Mouse (Mus musculus) MEL (cell line): ENCODE results near the gene Gm20388. TPM values are rescaled to one million over a fixed set of nuclear protein-coding genes. Genes with fewer than 3 reads are reported as not detected.
A peak's percentile ranks its signal among the peaks of the same experiment; 100 is the strongest.

Experiments
- DNase-seq: peaks from one replicate; pipeline ENCODE4 v3.0.0; 2011; ENCODE audit warnings: low read depth, low spot score
- H3K27ac ChIP-seq: 2 replicates; pipeline ENCODE4 v1.5.1; 2012; ENCODE audit warnings: low read depth, mild to moderate bottlenecking, control low read depth, low read length, moderate library complexity; ENCODE audit not compliant: control insufficient read depth
- H3K27me3 ChIP-seq, 2 experiments: fragments of 150-350 bp in 1 of 2; sonication (generic) in 1 of 2; 2 replicates each; pipeline ENCODE4 v1.6.1; 2012; ENCODE audit warnings: low read length in 2 of 2, mild to moderate bottlenecking in 2 of 2, improper control_type of control experiment in 1 of 2, moderate library complexity in 1 of 2; ENCODE audit not compliant: insufficient read depth in 2 of 2, control insufficient read depth in 1 of 2
- H3K36me3 ChIP-seq, 2 experiments: 2 replicates each; pipeline ENCODE4 v1.6.1; 2012 to 2014; ENCODE audit warnings: low read length in 2 of 2, improper control_type of control experiment in 1 of 2, inconsistent platforms in 1 of 2, mild to moderate bottlenecking in 1 of 2; ENCODE audit not compliant: insufficient read depth in 2 of 2, control insufficient read depth in 1 of 2
- H3K4me1 ChIP-seq, 2 experiments: fragments of 150-350 bp in 1 of 2; sonication (generic) in 1 of 2; 2 replicates each; pipeline ENCODE4 v1.6.1; 2012; ENCODE audit warnings: low read length in 2 of 2, improper control_type of control experiment in 1 of 2, mild to moderate bottlenecking in 1 of 2; ENCODE audit not compliant: insufficient read depth in 2 of 2, control insufficient read depth in 1 of 2
- H3K4me3 ChIP-seq, 2 experiments: fragments of 150-350 bp in 1 of 2; sonication (generic) in 1 of 2; 2 replicates each; pipeline ENCODE4 v1.5.1; 2012; ENCODE audit warnings: low read depth in 2 of 2, low read length in 2 of 2, mild to moderate bottlenecking in 2 of 2, moderate library complexity in 2 of 2, control low read depth in 1 of 2, improper control_type of control experiment in 1 of 2; ENCODE audit not compliant: control insufficient read depth in 1 of 2, insufficient read depth in 1 of 2
- H3K79me2 ChIP-seq: 2 replicates; pipeline ENCODE4 v1.6.1; 2012; ENCODE audit warnings: mild to moderate bottlenecking, low read length, moderate library complexity; ENCODE audit not compliant: control insufficient read depth, poor library complexity, insufficient read depth
- H3K9ac ChIP-seq: 2 replicates; pipeline ENCODE4 v1.6.1; 2012; ENCODE audit warnings: low read depth, mild to moderate bottlenecking, control low read depth, low read length, moderate library complexity; ENCODE audit not compliant: control insufficient read depth, poor library complexity, severe bottlenecking
- H3K9me3 ChIP-seq: fragments of 150-350 bp; sonication (generic); replicated peaks from 2 replicates; pipeline ENCODE4 v1.6.1; 2012; ENCODE audit warnings: mild to moderate bottlenecking, low read length, improper control_type of control experiment, moderate library complexity; ENCODE audit not compliant: insufficient read depth
- BHLHE40 ChIP-seq: IDR thresholded peaks from 2 replicates; pipeline ENCODE4 v1.6.1; 2012; ENCODE audit warnings: low read depth, mild to moderate bottlenecking, inconsistent platforms, low read length, improper control_type of control experiment, borderline replicate concordance
- CHD1 ChIP-seq: IDR thresholded peaks from 2 replicates; pipeline ENCODE4 v1.6.1; 2012; ENCODE audit warnings: low read depth, mild to moderate bottlenecking, inconsistent platforms, low read length, improper control_type of control experiment
- CHD2 ChIP-seq: IDR thresholded peaks from 2 replicates; pipeline ENCODE4 v1.6.1; 2011; ENCODE audit warnings: low read length, improper control_type of control experiment
- CTCF ChIP-seq, 3 experiments: IDR thresholded peaks in 2 of 3; conservative IDR thresholded peaks in 1 of 3; 2 replicates each; pipeline ENCODE4 v1.5.1; 2011 to 2012; ENCODE audit warnings: low read length in 3 of 3, low read depth in 2 of 3, mild to moderate bottlenecking in 2 of 3, improper control_type of control experiment in 1 of 3, inconsistent platforms in 1 of 3, mixed read lengths in 1 of 3, moderate library complexity in 1 of 3; ENCODE audit not compliant: control insufficient read depth in 1 of 3, insufficient read depth in 1 of 3, poor library complexity in 1 of 3, severe bottlenecking in 1 of 3
- E2F4 ChIP-seq: IDR thresholded peaks from 2 replicates; pipeline ENCODE4 v1.6.1; 2011; ENCODE audit warnings: low read depth, low read length, improper control_type of control experiment, borderline replicate concordance
- ELF1 ChIP-seq: IDR thresholded peaks from 2 replicates; pipeline ENCODE4 v1.6.1; 2014; ENCODE audit warnings: low read depth, mild to moderate bottlenecking, inconsistent platforms, low read length, improper control_type of control experiment, moderate library complexity
- EP300 ChIP-seq, 2 experiments: IDR thresholded peaks; 2 replicates each; pipeline ENCODE4 v1.6.1; 2011; ENCODE audit warnings: improper control_type of control experiment in 2 of 2, low read length in 2 of 2, low read depth in 1 of 2, mild to moderate bottlenecking in 1 of 2
- ETS1 ChIP-seq: IDR thresholded peaks from 2 replicates; pipeline ENCODE4 v1.6.1; 2012; ENCODE audit warnings: low read depth, mild to moderate bottlenecking, inconsistent platforms, low read length, improper control_type of control experiment, moderate library complexity
- GABPA ChIP-seq: IDR thresholded peaks from 2 replicates; pipeline ENCODE4 v1.6.1; 2012; ENCODE audit warnings: low read depth, mild to moderate bottlenecking, inconsistent platforms, low read length, improper control_type of control experiment, moderate library complexity
- GATA1 ChIP-seq: IDR thresholded peaks from 2 replicates; pipeline ENCODE4 v1.6.1; 2011; ENCODE audit warnings: low read depth, low read length, improper control_type of control experiment
- HCFC1 ChIP-seq: IDR thresholded peaks from 2 replicates; pipeline ENCODE4 v1.6.1; 2012; ENCODE audit warnings: low read depth, mild to moderate bottlenecking, inconsistent platforms, low read length, improper control_type of control experiment, moderate library complexity
- JUND ChIP-seq: IDR thresholded peaks from 2 replicates; pipeline ENCODE4 v1.6.1; 2011; ENCODE audit warnings: low read depth, mild to moderate bottlenecking, improper control_type of control experiment, low read length
- KAT2A ChIP-seq: conservative IDR thresholded peaks from 2 replicates; pipeline ENCODE4 v1.6.1; 2012; ENCODE audit warnings: low read depth, low read length, improper control_type of control experiment, inconsistent platforms
- MAFK ChIP-seq: IDR thresholded peaks from 2 replicates; pipeline ENCODE4 v1.6.1; 2011; ENCODE audit warnings: low read depth, mild to moderate bottlenecking, low read length, improper control_type of control experiment, borderline replicate concordance
- MAX ChIP-seq: IDR thresholded peaks from 2 replicates; pipeline ENCODE4 v1.6.1; 2011; ENCODE audit warnings: low read length, improper control_type of control experiment
- MAZ ChIP-seq: IDR thresholded peaks from 2 replicates; pipeline ENCODE4 v1.6.1; 2012; ENCODE audit warnings: low read depth, mild to moderate bottlenecking, inconsistent platforms, low read length, improper control_type of control experiment
- MEF2A ChIP-seq: IDR thresholded peaks from 2 replicates; pipeline ENCODE4 v1.6.1; 2014; ENCODE audit warnings: low read depth, mild to moderate bottlenecking, inconsistent platforms, low read length, improper control_type of control experiment; ENCODE audit not compliant: poor library complexity, insufficient replicate concordance, severe bottlenecking; ENCODE audit errors: extremely low read depth
- MXI1 ChIP-seq: IDR thresholded peaks from 2 replicates; pipeline ENCODE4 v1.6.1; 2011; ENCODE audit warnings: mild to moderate bottlenecking, low read depth, low read length, improper control_type of control experiment
- MYB ChIP-seq: IDR thresholded peaks from 2 replicates; pipeline ENCODE4 v1.6.1; 2011; ENCODE audit warnings: mild to moderate bottlenecking, low read depth, low read length, improper control_type of control experiment
- MYC ChIP-seq: IDR thresholded peaks from 2 replicates; pipeline ENCODE4 v1.6.1; 2011; ENCODE audit warnings: low read depth, mild to moderate bottlenecking, low read length, improper control_type of control experiment, moderate library complexity
- NELFE ChIP-seq: IDR thresholded peaks from 2 replicates; pipeline ENCODE4 v1.6.1; 2011; ENCODE audit warnings: low read depth, low read length, improper control_type of control experiment
- NRF1 ChIP-seq: IDR thresholded peaks from 2 replicates; pipeline ENCODE4 v1.6.1; 2014; ENCODE audit warnings: low read depth, mild to moderate bottlenecking, inconsistent platforms, low read length, improper control_type of control experiment, moderate library complexity; ENCODE audit not compliant: poor library complexity, insufficient read depth, severe bottlenecking
- POLR2A ChIP-seq, 2 experiments: IDR thresholded peaks; 2 replicates each; pipeline ENCODE4 v1.6.1; 2011 to 2012; ENCODE audit warnings: low read length in 2 of 2, mild to moderate bottlenecking in 2 of 2, control low read depth in 1 of 2, improper control_type of control experiment in 1 of 2, low read depth in 1 of 2, moderate library complexity in 1 of 2; ENCODE audit not compliant: control insufficient read depth in 1 of 2, insufficient read depth in 1 of 2, poor library complexity in 1 of 2
- POLR2AphosphoS2 ChIP-seq: IDR thresholded peaks from 2 replicates; pipeline ENCODE4 v1.6.1; 2011; ENCODE audit warnings: low read length, improper control_type of control experiment
- POLR2AphosphoS5 ChIP-seq: IDR thresholded peaks from 2 replicates; pipeline ENCODE4 v1.6.1; 2012; ENCODE audit warnings: low read depth, borderline replicate concordance, mild to moderate bottlenecking, inconsistent platforms, low read length, moderate library complexity, mixed read lengths
- SIN3A ChIP-seq: IDR thresholded peaks from 2 replicates; pipeline ENCODE4 v1.6.1; 2012; ENCODE audit warnings: low read length, improper control_type of control experiment, inconsistent platforms
- SMC3 ChIP-seq: IDR thresholded peaks from 2 replicates; pipeline ENCODE4 v1.6.1; 2011; ENCODE audit warnings: low read depth, low read length, improper control_type of control experiment
- TAL1 ChIP-seq: IDR thresholded peaks from 2 replicates; pipeline ENCODE4 v1.6.1; 2012; ENCODE audit warnings: mild to moderate bottlenecking, inconsistent platforms, low read length, moderate library complexity, mixed read lengths
- TBP ChIP-seq: IDR thresholded peaks from 2 replicates; pipeline ENCODE4 v1.8.0; 2011; ENCODE audit warnings: low read depth, low read length, improper control_type of control experiment
- TCF12 ChIP-seq: IDR thresholded peaks from 2 replicates; pipeline ENCODE4 v1.6.1; 2014; ENCODE audit warnings: low read depth, mild to moderate bottlenecking, inconsistent platforms, low read length, improper control_type of control experiment, moderate library complexity
- UBTF ChIP-seq: IDR thresholded peaks from 2 replicates; pipeline ENCODE4 v1.6.1; 2012; ENCODE audit warnings: low read depth, mild to moderate bottlenecking, inconsistent platforms, low read length, improper control_type of control experiment, moderate library complexity, borderline replicate concordance; ENCODE audit not compliant: insufficient read depth
- USF1 ChIP-seq: IDR thresholded peaks from 2 replicates; pipeline ENCODE4 v1.6.1; 2014; ENCODE audit warnings: low read depth, mild to moderate bottlenecking, inconsistent platforms, low read length, improper control_type of control experiment, moderate library complexity
- USF2 ChIP-seq, 2 experiments: IDR thresholded peaks; 2 replicates each; pipeline ENCODE4 v1.6.1; 2011 to 2012; ENCODE audit warnings: improper control_type of control experiment in 2 of 2, low read length in 2 of 2, borderline replicate concordance in 1 of 2, inconsistent platforms in 1 of 2, low read depth in 1 of 2, mild to moderate bottlenecking in 1 of 2; ENCODE audit not compliant: insufficient read depth in 1 of 2
- ZC3H11A ChIP-seq: IDR thresholded peaks from 2 replicates; pipeline ENCODE4 v1.6.1; 2012; ENCODE audit warnings: low read depth, mild to moderate bottlenecking, inconsistent platforms, low read length, improper control_type of control experiment
- ZMIZ1 ChIP-seq: IDR thresholded peaks from 2 replicates; pipeline ENCODE4 v1.6.1; 2012; ENCODE audit warnings: low read depth, mild to moderate bottlenecking, inconsistent platforms, low read length, improper control_type of control experiment, moderate library complexity
- ZNF384 ChIP-seq: IDR thresholded peaks from 2 replicates; pipeline ENCODE4 v1.6.1; 2012; ENCODE audit warnings: low read depth, mild to moderate bottlenecking, inconsistent platforms, low read length, improper control_type of control experiment
- polyA plus RNA-seq, 2 experiments: library from polyadenylated mRNA; stranded (reverse) in 1 of 2; unstranded in 1 of 2; fragments of >175 nt in 1 of 2; fragments of >200 nt in 1 of 2; gene quantifications; 2 replicates each; pipeline versions ENCODE4 v1.2.1 to v1.2.4; 2012; ENCODE audit warnings: low replicate concordance in 2 of 2, low read depth in 1 of 2; ENCODE audit not compliant: insufficient read length in 2 of 2, insufficient read depth in 1 of 2, missing spikeins in 1 of 2
- total RNA-seq: library from RNA; depleted of rRNA; stranded (reverse); fragments of 300-350 nt; gene quantifications from 2 replicates; pipeline ENCODE4 v1.2.3, GENCODE M21; 2012

Gene Gm20388
- total and polyA plus RNA-seq, 3 experiments: 11.1 to 17.8 TPM; not detected in 1

GRCm38 (mm10) chr8:120325172-120325767 lies 414.6 kb downstream of the Gm20388 start:
- Histone ChIP-seq H3K27ac (peak overlapping the region; percentile 74), H3K9ac (peak overlapping the region; percentile 23), H3K79me2 (no peaks in the 10 kb centered on the region), H3K36me3 (peaks cover 0 to 27% of the 10 kb centered on the region in 2 experiments; a peak in 2 of 4 replicates), H3K9me3 (no peaks in the 10 kb centered on the region), H3K4me1 (peaks cover 19 to 54% of the 10 kb centered on the region in 2 experiments), H3K4me3 (no peak overlapping the region), H3K27me3 (no peaks in the 10 kb centered on the region)
- peak; percentile 82 for DNase-seq
- TF ChIP-seq GATA1: peak; percentile 76
- peak; percentile 71 for TF ChIP-seq TAL1
- TF ChIP-seq BHLHE40: 0 out of 2 replicates have a peak, but pooled peaks have one; percentile 28
- no peak for TF ChIP-seq ZMIZ1
- TF ChIP-seq HCFC1: no peak
- peak; percentile 85 for TF ChIP-seq ETS1
- no peak for TF ChIP-seq ZC3H11A
- TF ChIP-seq NELFE: peak; percentile 51; the same call in 1 of the 2 replicates
- TF ChIP-seq KAT2A: 0 out of 2 replicates have a peak, but pooled peaks have one; percentile 22
- 0 out of 2 replicates have a peak, but pooled peaks have one; percentile 25 for TF ChIP-seq MAZ
- TF ChIP-seq TBP: no peak
- peak; percentile 64 to 87 for TF ChIP-seq EP300 (IDR thresholded peaks at IDR 0.05; ENCODE audit: low read depth in 1 of 2, low read length in 2 of 2)
- TF ChIP-seq UBTF: no peak
- 0 out of 2 replicates have a peak, but pooled peaks have one; percentile 11 for TF ChIP-seq MXI1
- no peak for TF ChIP-seq NRF1
- no peak for TF ChIP-seq CHD2
- TF ChIP-seq ZNF384: no peak
- TF ChIP-seq ELF1: peak; percentile 46; the same call in 1 of the 2 replicates
- no peak for TF ChIP-seq MAFK
- peak; percentile 85 for TF ChIP-seq TCF12
- peak; percentile 44; the same call in 1 of the 2 replicates for TF ChIP-seq SIN3A
- TF ChIP-seq USF1: 0 out of 2 replicates have a peak, but pooled peaks have one; percentile 12
- no peak; the same call in 1 of the 2 replicates for TF ChIP-seq POLR2AphosphoS2
- no peak for TF ChIP-seq MEF2A
- TF ChIP-seq CTCF (IDR thresholded peaks at IDR 0.05 in 2 of 3, conservative IDR thresholded peaks at IDR 0.05 in 1 of 3; ENCODE audit: control insufficient read depth in 1 of 3, insufficient read depth in 1 of 3, low read depth in 2 of 3, low read length in 3 of 3, poor library complexity in 1 of 3, severe bottlenecking in 1 of 3): no peak
- no peak for TF ChIP-seq E2F4
- TF ChIP-seq MYB: peak; percentile 59
- no peak for TF ChIP-seq GABPA
- TF ChIP-seq POLR2AphosphoS5: no peak
- TF ChIP-seq MYC: 0 out of 2 replicates have a peak, but pooled peaks have one; percentile 26
- TF ChIP-seq USF2 (IDR thresholded peaks at IDR 0.05; ENCODE audit: borderline replicate concordance in 1 of 2, insufficient read depth in 1 of 2, low read depth in 1 of 2, low read length in 2 of 2): no peak
- no peak for TF ChIP-seq JUND
- peak in 1 of 2 experiments; percentile 41; a peak in 1 of 4 replicates for TF ChIP-seq POLR2A (IDR thresholded peaks at IDR 0.05; ENCODE audit: control insufficient read depth in 1 of 2, insufficient read depth in 1 of 2, low read depth in 1 of 2, low read length in 2 of 2, poor library complexity in 1 of 2)
- no peak; the same call in 1 of the 2 replicates for TF ChIP-seq SMC3
- no peak for TF ChIP-seq CHD1
- peak; percentile 62; the same call in 1 of the 2 replicates for TF ChIP-seq MAX
